Mouse (Mus musculus): ENCODE results near the gene Gm28053.

The Gm28053 gene

DNA sequence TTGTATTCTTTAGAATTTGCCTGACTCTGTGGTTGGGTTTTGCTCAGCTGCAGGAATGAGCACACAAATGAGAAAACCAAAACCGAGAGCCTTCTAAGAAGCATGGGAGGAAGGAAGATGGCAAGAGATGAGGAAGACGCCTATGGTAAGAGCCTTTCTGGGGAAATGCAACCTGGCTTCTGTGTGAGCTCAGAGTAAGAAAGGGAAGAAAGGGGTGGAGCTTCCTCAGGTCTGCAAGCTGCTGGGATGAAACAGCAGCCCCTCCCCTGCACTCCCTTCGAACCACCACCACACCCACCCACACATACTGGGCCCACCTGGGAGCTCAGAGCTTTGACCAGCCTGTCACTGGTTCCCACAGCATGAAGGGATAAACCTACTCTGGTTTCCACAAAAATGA is 22.9 kb downstream of the Gm28053 start:
- DNase-seq (ENCODE audit: low spot score in 2 of 2), result no peak

DNA sequence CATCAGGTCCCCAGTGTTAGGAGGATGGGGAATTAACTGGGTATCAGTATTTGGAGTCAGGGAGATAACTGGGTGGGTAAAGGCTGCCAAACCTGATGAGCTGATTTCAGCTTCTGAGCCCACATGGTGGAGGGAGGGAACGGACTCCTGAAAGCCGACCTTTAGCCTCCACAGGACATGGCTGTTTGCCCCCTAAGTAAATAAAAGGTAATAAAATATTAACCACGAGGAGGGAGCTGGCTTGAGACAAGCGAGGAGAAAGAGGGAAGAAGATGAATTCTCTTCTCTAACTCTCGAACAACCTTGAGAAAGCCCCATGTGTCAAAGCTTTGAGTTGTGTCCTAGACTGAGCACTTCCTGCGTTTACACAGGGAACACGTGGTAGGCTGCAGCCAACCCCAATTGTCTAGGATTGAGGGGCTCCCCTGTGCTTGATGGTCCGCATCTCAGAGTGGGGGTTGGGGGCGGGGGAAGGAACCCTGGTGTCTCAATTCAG is 23.4 kb downstream of the Gm28053 start:
- no peak for DNase-seq (ENCODE audit: low spot score in 2 of 2)

DNA sequence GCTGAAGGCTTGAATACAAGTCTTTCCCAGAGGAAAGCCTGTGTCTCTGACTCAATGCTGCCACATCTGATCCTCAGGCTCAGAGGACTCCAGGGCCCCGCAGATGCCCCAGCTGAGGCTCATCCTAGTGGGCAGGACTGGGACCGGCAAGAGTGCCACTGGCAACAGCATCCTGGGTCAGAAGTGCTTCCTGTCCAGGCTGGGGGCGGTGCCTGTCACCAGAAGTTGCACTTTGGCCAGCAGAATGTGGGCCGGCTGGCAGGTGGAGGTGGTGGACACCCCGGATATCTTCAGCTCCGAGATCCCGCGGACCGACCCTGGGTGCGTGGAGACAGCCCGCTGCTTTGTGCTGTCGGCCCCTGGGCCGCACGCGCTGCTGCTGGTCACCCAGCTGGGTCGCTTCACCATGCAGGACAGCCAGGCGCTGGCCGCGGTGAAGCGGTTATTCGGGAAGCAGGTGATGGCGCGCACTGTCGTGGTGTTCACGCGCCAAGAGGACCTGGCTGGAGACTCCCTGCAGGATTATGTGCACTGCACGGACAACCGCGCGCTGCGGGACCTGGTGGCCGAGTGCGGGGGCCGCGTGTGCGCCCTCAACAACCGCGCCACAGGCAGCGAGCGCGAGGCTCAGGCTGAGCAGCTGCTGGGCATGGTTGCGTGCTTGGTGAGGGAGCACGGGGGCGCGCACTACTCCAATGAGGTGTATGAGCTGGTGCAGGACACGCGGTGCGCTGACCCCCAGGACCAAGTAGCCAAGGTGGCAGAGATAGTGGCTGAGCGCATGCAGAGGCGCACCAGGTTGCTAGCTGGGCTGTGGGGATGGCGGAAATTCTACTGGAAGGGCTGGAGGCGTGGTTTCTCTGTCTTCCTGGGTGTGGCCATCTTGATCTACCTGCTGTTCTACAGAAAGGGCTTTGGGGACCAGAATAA is 24.3 kb downstream of the Gm28053 start:
- DNase-seq (ENCODE audit: low spot score in 2 of 2), result no peak

DNA sequence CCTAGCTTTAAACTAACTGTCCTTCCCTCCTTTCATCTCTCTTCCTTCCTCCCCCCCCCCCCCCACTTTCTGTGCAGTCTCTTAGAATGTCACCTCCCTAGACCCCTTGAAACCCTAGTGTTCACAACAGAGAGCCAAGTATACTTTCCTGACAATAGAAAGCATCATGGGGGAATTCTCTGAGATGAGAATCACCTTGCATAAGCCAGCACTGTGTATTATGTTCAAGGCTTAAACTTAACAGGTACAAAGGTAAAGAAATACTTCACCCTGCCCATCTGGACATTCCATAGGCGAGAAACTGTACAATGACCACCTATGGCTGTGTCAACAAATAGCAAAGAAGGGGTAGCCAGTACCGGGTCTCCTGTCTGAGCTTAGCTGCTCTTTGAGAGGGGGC is 27.1 kb downstream of the Gm28053 start:
- DNase-seq (ENCODE audit: low spot score in 2 of 2), result no peak

DNA sequence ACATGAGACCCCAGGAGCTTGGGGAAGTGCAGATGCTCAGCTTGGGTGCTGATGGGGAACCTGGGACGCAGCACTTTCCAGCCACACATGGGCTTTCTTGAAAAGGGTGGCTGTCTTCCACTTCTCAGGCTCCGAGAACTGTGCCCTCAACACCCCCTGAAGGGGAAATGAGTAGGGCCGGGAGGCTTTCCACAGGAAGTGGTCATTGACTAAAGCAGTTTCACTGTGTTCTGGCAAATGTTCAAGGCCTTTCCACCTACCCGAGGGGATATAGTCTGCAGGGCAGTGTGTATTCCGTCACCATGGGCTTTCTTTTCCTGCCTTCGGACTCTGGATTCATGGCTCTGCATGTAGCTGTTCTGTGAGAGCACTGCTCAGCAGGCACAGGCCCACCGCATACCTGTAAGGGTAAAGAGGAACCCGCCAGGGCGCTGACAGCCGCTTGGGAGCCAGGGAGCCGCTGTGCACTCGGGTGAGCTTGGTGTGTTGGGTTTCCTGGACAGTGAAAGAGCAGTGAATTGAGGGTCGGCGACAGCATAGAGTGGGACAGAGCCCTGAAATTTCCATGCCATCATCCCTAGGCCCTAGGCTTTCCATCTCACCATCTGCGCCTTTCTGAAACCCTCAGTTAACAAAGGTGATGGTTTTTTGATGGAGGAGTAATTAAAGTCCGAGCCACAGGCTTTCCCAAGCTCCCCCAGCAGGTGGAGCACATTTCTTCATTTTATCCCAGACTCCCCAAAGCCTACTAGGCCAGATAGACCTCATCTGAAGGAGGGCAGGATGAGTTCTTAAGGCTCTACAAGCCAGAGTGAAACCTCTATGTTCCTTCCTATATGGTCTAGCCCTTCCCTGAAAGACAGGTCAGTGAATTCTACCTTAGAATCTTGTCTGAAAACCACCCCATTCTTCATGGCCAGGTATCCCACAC is 27.8 kb downstream of the Gm28053 start, which contains the start of gene Gimap5:
Gimap5 (plus strand) TSS at position 239 of the 931 bp plus-strand sequence.
- DNase-seq (ENCODE audit: low spot score in 2 of 2), result peak; percentile 74 to 86

DNA sequence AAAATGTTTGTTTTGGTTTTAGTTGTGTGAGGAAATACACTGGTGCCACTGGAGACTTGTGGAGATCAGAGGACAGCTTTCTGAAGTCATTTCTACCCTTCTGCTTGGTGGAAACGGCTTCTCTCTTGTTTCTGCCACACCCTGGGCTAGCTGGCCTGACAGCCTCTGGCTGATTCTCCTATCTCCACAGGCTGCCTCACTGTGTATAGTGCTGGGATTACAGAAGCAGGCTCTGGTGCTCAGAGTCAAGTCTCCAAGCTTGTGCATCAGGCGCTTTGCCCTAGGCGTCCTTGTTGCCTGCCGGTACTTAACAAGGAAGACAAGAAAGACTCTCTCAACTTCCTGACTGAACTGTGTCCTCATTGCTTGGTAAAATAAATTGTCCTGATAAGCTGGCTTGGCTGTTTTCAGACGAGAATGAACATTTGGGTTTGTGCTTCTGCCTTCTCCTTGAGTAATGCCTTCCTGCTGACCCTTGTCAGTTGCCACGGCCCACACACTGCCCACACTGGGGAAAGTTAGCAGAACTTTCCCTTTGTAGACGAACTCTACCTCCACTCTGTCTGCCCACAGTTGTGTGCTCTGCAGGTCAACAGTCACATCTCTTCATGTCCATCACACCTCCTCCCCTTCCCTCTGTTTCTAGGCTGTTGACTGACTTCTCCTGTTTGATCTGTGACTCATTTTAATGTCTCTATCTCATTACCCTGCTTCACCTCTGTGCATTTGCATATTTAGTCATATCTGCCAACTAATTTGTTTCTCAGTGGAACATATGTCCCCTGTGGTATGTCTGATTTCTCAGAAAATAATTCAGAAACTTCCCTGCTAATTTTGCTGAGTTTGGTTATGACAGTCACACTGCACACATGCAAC is 28.9 kb downstream of the Gm28053 start:
- DNase-seq (ENCODE audit: low spot score in 2 of 2), result no peak

DNA sequence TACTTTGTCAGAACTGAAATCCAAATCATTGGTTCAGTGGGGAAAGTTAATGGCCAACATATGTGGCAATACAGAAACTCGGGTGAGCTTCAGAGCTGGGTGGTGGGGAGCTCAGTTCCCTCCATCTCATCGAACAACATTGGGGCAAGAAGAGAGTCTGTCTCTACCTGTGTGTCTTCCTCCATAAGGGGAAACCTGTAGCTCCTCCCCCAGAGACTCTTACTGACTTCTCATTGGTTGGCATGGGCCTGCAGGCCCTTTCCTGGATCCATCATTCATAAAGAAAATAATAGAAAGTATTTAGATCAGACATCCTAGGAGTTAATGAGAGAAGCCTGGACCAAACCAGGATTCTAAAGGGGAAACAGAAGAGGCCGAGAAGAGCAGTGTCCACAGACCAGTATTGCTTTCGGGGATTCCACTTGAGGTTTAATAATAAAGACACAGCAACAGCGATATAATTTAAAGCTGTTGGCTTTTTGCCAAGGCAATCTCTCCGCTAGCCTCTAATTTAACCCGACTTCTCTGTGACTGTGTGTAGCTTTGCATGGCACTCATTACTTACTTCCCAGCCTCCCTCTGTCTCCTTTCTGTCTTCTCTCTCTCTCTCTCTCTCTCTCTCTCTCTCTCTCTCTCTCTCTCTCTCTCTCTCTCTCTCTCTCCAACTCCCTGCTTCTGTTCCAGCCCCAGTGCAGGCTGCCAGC is 45.3 kb downstream of the Gm28053 start:
- no peak for DNase-seq (ENCODE audit: low spot score in 2 of 2)

DNA sequence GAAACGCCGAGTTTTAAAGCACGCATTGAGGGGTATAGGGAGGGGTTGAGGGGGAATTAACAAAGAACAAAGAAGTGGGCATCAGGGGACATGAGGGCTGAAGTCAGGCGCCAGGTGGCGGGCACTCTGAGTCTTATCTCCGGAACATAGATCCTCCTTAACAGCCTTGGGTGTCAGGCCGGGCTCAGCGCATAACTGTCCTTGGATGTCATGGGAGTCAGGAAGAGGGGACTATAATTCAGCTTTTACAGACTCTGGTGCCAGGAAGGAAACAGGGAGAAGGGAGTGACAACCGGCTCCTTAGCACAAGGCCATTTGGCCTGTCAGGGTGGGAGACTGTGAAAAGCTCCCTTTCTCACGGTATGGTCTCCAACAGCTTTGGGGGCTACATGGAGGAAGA is 46.1 kb downstream of the Gm28053 start:
- no peak for DNase-seq (ENCODE audit: low spot score in 2 of 2)

DNA sequence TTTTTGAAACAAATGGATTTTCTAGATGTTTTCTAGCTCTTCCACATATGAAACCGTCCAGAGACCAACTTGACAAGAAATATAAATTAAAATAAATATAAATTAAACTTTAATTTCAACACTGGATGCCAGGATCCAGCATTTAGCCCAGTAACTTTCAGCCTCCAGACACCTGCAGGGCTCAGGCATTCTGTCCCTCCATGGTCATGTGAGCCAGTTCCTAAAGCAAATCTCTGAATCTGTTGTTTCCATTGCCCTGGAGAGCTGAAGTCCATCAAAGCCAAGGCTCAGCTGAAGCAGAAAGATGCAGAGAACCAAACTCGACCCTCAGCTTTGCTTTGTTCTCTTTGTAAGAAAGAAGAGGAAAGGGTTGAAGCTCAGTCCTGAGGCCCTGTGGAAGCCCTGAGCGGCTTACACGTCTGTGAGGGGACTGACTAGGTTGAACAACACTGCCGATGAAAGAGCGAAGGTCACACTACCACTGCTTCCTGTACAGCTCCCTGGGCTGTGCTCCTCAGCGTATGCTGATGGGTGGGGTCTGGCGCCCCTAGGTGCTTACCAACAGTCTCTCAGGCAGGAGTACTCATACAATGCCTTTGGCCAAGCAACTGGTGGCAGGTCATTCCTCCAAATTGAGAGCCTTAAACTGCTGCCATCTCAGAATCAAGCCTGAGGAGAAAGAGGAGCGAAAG is 49.9 kb downstream of the Gm28053 start:
- DNase-seq (ENCODE audit: low spot score in 2 of 2), result no peak

DNA sequence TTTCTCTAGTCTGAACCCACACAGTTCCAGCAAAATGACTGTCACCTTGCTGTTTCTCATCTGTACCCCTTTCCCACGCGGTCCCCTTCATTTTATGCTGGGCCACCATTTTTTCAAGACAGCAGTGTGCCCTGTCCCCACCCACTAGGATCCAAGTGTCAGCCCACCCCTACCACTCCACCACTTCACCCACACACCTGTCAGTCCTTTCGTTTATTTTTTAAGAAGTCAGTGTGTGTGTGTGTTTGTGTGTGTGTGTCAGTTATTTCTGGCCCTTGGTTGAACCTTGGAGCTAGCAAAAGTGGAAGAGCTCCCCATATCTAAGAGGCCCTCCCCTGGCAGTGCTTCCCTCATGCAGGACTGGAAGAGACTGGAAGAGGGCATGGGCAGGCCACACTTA is 50.5 kb downstream of the Gm28053 start:
- no peak for DNase-seq (ENCODE audit: low spot score in 2 of 2)

DNA sequence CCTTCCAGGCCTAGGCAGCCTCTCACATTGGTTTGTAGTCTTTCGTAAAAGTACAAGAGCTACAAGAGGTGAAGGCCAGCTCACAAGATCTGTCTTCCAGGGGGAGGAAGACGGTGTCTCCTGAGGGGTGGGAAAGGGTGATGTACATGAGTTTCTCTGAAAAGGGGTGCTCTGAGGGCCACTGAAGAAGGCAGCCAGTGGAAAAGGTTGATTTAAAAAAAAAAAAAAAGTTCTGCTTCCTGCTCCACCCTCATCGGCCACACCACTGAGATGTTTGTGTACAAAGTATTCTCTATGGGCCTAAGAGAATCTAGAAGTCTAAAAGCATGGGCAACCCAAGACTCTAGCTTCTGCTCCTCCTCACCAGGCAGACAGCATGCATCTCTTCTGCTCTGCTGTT is 52.3 kb downstream of the Gm28053 start, which contains the start of gene Gimap3:
Gimap3 (minus strand) TSS at position 156 of the 400 bp plus-strand sequence.
- no peak for DNase-seq (ENCODE audit: low spot score in 2 of 2)

DNA sequence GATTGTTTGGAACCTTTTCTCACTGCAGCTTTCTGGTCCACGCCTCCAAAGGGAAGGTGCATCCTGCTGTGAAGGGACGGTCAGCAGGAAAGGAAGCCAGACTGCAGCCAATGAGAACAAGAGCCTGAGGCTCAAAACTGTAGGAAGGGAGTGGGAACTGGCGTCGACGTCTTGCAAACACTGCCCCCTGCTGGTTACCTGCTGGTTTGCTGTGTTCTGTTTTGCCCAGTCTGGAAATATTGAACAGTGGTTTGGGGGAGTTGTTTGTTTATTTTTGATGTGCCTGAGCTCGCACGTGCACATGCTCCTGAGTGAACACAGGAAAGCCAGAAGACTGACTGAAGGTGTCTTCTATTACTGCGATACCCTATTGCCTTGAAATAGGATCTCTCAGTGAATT is 53.6 kb downstream of the Gm28053 start:
- peak; percentile 75 to 83 for DNase-seq (ENCODE audit: low spot score in 2 of 2)

DNA sequence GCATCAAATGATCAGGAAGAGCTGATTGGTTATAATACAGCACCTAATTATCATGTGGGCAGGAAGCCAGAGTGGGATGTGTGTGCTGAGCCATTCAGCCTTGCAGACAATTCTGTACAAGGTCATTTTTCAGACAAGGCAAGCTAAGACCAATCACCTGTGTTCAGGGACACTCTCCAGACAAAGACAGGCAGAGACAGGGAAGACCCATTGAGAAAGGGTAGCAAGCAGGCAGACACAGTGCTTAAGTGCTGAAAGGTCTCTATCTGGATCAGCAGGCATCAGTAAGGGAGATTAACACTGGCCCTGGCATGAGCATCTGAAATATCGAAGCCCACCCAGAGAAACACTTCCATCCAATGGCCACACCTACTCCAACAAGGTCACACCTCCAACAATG is 66.0 kb downstream of the Gm28053 start:
- DNase-seq (ENCODE audit: low spot score in 2 of 2), result no peak

DNA sequence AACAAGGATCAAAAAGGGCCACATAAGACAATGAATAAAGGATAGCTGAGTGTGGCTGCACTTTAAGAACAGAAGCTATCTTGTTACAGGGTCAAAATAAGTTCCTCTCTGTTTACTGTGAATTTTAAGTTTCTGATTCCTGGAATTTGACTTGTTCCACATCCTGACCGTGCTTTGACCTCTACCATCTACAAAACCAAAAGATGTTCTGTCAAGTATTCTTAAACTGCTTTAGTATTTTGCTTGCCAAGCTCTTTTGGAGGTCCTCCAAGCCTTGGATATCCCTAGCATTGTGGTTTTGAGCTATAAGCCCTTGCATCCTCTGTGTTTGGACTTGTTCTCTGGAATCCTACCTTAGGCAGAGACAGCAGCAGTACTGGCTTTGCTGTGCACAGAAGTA is 66.8 kb downstream of the Gm28053 start:
- peak; percentile 55 to 73 for DNase-seq (ENCODE audit: low spot score in 2 of 2)

DNA sequence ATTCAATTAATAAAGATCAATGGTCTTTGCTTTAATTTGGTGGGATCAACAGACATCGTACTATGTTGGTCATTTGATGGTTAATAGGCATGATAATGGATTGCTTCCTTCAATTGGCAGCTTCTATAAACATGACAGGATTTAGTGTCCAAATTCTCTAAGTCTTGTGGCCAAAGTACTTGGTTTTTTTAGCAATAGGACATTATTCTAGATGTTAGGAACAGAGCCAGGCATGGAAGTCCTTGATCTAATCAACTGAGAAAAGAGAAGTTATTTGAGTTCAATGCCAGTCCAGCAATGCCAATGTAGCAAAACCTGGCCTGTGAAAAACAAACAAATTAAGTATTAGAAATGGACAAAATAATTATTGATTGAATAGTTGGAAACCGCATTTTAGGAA is 67.2 kb downstream of the Gm28053 start:
- DNase-seq (ENCODE audit: low spot score in 2 of 2), result no peak

DNA sequence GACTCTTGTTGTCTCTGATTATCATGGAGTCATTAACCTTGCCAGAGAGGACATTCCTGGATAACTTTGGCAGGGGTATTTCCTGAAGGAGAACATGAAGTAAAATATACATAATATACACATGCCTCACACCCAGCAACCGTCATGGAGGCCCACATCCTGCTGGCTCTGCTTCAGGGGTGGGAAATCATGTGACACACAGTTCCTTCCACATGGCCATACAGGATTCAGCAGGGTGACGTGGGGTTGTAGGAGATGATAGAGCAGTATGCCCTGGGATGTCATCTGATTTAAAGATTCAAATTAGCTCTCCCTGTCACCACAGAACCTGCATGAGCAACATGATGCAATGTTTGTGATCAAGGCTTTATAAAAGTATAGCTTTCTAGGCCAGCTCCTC is 69.5 kb downstream of the Gm28053 start:
- DNase-seq (ENCODE audit: low spot score in 2 of 2), result no peak

DNA sequence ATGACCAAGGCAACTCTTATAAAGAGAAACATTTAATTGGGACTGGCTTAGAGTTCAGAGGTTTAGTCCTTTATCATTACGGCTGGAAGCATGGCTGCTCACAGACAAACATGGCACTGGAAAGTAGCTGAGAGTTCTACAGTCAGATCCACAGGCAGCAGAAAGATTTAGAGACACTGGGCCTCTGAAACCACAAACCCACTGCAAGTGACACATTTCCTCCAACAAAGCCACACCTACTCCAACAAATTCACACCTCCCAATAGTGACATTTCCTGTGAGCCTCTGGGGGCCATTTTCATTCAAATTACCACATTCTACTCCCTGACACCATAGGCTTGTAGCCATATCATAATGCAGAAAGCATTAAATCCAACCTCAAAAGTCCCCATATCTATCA is 83.5 kb downstream of the Gm28053 start:
- DNase-seq (ENCODE audit: low spot score in 2 of 2), result no peak
